ENCODE assay signal across 18 mouse cellular contexts in the genomic region with DNA sequence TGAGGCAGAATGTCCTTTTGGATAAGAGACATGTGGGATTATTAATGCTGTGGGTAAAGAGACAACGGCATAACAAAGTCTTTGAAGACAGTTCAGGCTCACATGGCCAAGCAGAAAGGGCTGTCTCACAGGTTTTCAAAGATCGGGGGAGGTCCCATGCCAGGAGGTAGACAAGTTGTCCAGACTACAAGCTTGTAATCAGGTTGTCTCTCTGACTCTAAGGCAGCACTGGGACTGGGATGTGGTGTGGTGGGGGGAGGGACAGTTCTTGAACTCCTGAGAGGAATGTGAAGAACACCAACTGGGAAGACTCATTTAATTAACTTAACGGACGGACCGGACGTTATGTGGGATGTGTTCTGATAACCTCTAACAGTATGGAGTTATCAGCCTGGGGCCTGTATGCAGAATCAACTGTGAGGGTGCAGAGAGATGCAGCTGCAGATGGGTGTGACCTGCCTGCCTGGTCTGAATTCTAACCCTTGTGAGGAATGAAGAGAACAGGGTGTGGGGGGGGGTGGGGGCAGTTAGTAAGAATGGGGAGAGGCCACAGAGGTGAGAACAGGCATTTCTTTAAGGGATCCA. TPM values are rescaled to one million over a fixed set of nuclear protein-coding genes. Genes with fewer than 3 reads are reported as not detected.
DNase-seq lines count a peak whose midpoint lies in the region; ATAC-seq and TF ChIP-seq lines count a peak whose summit lies in the region.
"Had no signal": no experiment of that assay in that cellular context is flagged by ENCODE, and none has a peak within 500 bp of the region (broad histone marks: within the 10 kb centered on the region; RNA-seq: fewer than 3 reads in every experiment).

No protein-coding gene starts in this region.

- no peaks in the 10 kb centered on the region for H3K9me3 ChIP-seq in MEL (replicated peaks; ENCODE audit: insufficient read depth, low read length)
- no peaks in the 10 kb centered on the region for H3K9me3 ChIP-seq in liver, postnatal 0 days (ENCODE audit: low read length)
- H3K9me3 ChIP-seq: hindbrain, embryonic 15.5 days; intestine, embryonic 15.5 days; kidney, embryonic 15.5 days; limb, embryonic 12.5 days; lung, embryonic 15.5 days; midbrain, embryonic 13.5 days; neural tube, embryonic 13.5 days had no signal

- TF ChIP-seq CTCF in MEL (IDR thresholded peaks at IDR 0.05 in 2 of 3, conservative IDR thresholded peaks at IDR 0.05 in 1 of 3; ENCODE audit: control insufficient read depth in 1 of 3, insufficient read depth in 1 of 3, low read depth in 2 of 3, low read length in 3 of 3, poor library complexity in 1 of 3, severe bottlenecking in 1 of 3): no peak
- no peak for TF ChIP-seq CTCF in bone marrow, adult 2 months (IDR thresholded peaks at IDR 0.05; ENCODE audit: control insufficient read depth, insufficient read depth, low read length)
- TF ChIP-seq CTCF in liver, postnatal 0 days (IDR thresholded peaks at IDR 0.05; ENCODE audit: low read depth): no peak

- peaks cover 0 to 22% of the 10 kb centered on the region in 2 experiments; a peak in 2 of 4 replicates for H3K36me3 ChIP-seq in MEL (ENCODE audit: control insufficient read depth in 1 of 2, insufficient read depth in 2 of 2, low read length in 2 of 2)
- no peaks in the 10 kb centered on the region for H3K36me3 ChIP-seq in liver, postnatal 0 days (replicated peaks; ENCODE audit: insufficient read depth, low read length)
- H3K36me3 ChIP-seq: hindbrain, embryonic 15.5 days; intestine, embryonic 15.5 days; kidney, embryonic 15.5 days; limb, embryonic 12.5 days; lung, embryonic 15.5 days; midbrain, embryonic 13.5 days; neural tube, embryonic 13.5 days had no signal

- peak overlapping the region; percentile 31 to 41 for H3K4me3 ChIP-seq in MEL (ENCODE audit: control insufficient read depth in 1 of 2, insufficient read depth in 1 of 2, low read depth in 2 of 2, low read length in 2 of 2)
- H3K4me3 ChIP-seq in bone marrow, adult 2 months (replicated peaks; ENCODE audit: control insufficient read depth, low read depth, low read length): no peak overlapping the region
- H3K4me3 ChIP-seq in liver, postnatal 0 days (ENCODE audit: low read depth, low read length): no peak overlapping the region
- H3K4me3 ChIP-seq: hindbrain, embryonic 15.5 days; intestine, embryonic 15.5 days; kidney, embryonic 15.5 days; limb, embryonic 12.5 days; lung, embryonic 15.5 days; midbrain, embryonic 13.5 days; neural tube, embryonic 13.5 days had no signal

- peak; percentile 89 for ATAC-seq in liver, postnatal 0 days
- ATAC-seq: intestine, embryonic 15.5 days; midbrain, embryonic 13.5 days had no signal

- TF ChIP-seq POLR2A in MEL (IDR thresholded peaks at IDR 0.05; ENCODE audit: control insufficient read depth in 1 of 2, insufficient read depth in 1 of 2, low read depth in 1 of 2, low read length in 2 of 2, poor library complexity in 1 of 2): peak; percentile 31 to 38; a peak in 1 of 4 replicates
- no peak for TF ChIP-seq POLR2A in bone marrow, adult 2 months (IDR thresholded peaks at IDR 0.05; ENCODE audit: borderline replicate concordance, control insufficient read depth, low read depth, low read length)

- peak overlapping the region; percentile 94 for H3K27ac ChIP-seq in MEL (ENCODE audit: control insufficient read depth, low read depth, low read length)
- H3K27ac ChIP-seq in bone marrow, adult 2 months (ENCODE audit: control insufficient read depth, insufficient read depth, low read depth, low read length, poor library complexity): peak overlapping the region; percentile 28; the same call in 1 of the 2 replicates
- H3K27ac ChIP-seq in liver, postnatal 0 days (ENCODE audit: low read depth): peak overlapping the region; percentile 26; the same call in 1 of the 2 replicates
- H3K27ac ChIP-seq: hindbrain, embryonic 15.5 days; intestine, embryonic 15.5 days; kidney, embryonic 15.5 days; limb, embryonic 12.5 days; lung, embryonic 15.5 days; macrophage; midbrain, embryonic 13.5 days; neural tube, embryonic 13.5 days had no signal

- no peaks in the 10 kb centered on the region for H3K27me3 ChIP-seq in MEL (ENCODE audit: control insufficient read depth in 1 of 2, insufficient read depth in 2 of 2, low read length in 2 of 2)
- no peaks in the 10 kb centered on the region for H3K27me3 ChIP-seq in liver, postnatal 0 days (ENCODE audit: insufficient read depth, low read length)
- H3K27me3 ChIP-seq: hindbrain, embryonic 15.5 days; intestine, embryonic 15.5 days; kidney, embryonic 15.5 days; limb, embryonic 12.5 days; lung, embryonic 15.5 days; midbrain, embryonic 13.5 days; neural tube, embryonic 13.5 days had no signal

- peaks cover 11 to 21% of the 10 kb centered on the region in 2 experiments; a peak in 3 of 4 replicates for H3K4me1 ChIP-seq in MEL (ENCODE audit: control insufficient read depth in 1 of 2, insufficient read depth in 2 of 2, low read length in 2 of 2)
- peaks cover 1% of the 10 kb centered on the region; the same call in 1 of the 2 replicates for H3K4me1 ChIP-seq in bone marrow, adult 2 months (ENCODE audit: control insufficient read depth, insufficient read depth, low read length)
- peaks cover 5% of the 10 kb centered on the region for H3K4me1 ChIP-seq in liver, postnatal 0 days (ENCODE audit: insufficient read depth)
- H3K4me1 ChIP-seq: hindbrain, embryonic 15.5 days; intestine, embryonic 15.5 days; kidney, embryonic 15.5 days; limb, embryonic 12.5 days; lung, embryonic 15.5 days; neural tube, embryonic 13.5 days had no signal

- no peaks in the 10 kb centered on the region for H3K79me2 ChIP-seq in MEL (ENCODE audit: control insufficient read depth, insufficient read depth, low read length, poor library complexity)

- TF ChIP-seq RAD21 in MEL (IDR thresholded peaks at IDR 0.05; ENCODE audit: low read depth, low read length): no peak

- DNase-seq in MEL (ENCODE audit: low read depth, low spot score): peak; percentile 91
- peak; percentile 72 for DNase-seq in liver
- no peak for DNase-seq in liver, postnatal 0 days
- no peak for DNase-seq in left cerebral cortex, adult 8-10 months (ENCODE audit: low spot score in 2 of 2)
- DNase-seq in urinary bladder, postnatal 10 days (ENCODE audit: low spot score): no peak
- no peak for DNase-seq in cerebellum, postnatal 25 days
- DNase-seq: cerebellum, adult 9-10 months; heart, postnatal 14 days had no signal

- TF ChIP-seq EP300 in MEL (IDR thresholded peaks at IDR 0.05; ENCODE audit: low read depth in 1 of 2, low read length in 2 of 2): peak; percentile 98 to 99
- peak; percentile 95 for TF ChIP-seq EP300 in liver, postnatal 0 days (IDR thresholded peaks at IDR 0.05; ENCODE audit: low read depth)

- 62% methylated on average over 6 of the region's 6 CpGs for WGBS in bone marrow, adult 2 months
- WGBS in liver, postnatal 0 days (ENCODE audit: insufficient replicate concordance): 57% methylated on average over 6 of the region's 6 CpGs

- no peak overlapping the region for H3K4me2 ChIP-seq in liver, postnatal 0 days (ENCODE audit: low read depth, low read length)
- H3K4me2 ChIP-seq: heart, embryonic 11.5 days; hindbrain, embryonic 15.5 days; intestine, embryonic 15.5 days; kidney, embryonic 15.5 days; limb, embryonic 12.5 days; lung, embryonic 15.5 days; midbrain, embryonic 13.5 days; neural tube, embryonic 13.5 days had no signal

- peak overlapping the region; percentile 58 for H3K9ac ChIP-seq in MEL (ENCODE audit: control insufficient read depth, low read depth, low read length, poor library complexity, severe bottlenecking)
- no peak overlapping the region for H3K9ac ChIP-seq in liver, postnatal 0 days (replicated peaks)
- H3K9ac ChIP-seq: hindbrain, embryonic 15.5 days; intestine, embryonic 15.5 days; kidney, embryonic 15.5 days; limb, embryonic 12.5 days; lung, embryonic 15.5 days; midbrain, embryonic 13.5 days; neural tube, embryonic 13.5 days had no signal

TF ChIP-seq in MEL, 35 proteins besides CTCF, POLR2A, EP300 and RAD21 (continues in another document):
- TF ChIP-seq HCFC1 (IDR thresholded peaks at IDR 0.05; ENCODE audit: low read depth, low read length) (no peak; the same call in 1 of the 2 replicates), NELFE (IDR thresholded peaks at IDR 0.05; ENCODE audit: low read depth, low read length) (peak; percentile 6; the same call in 1 of the 2 replicates), MAX (IDR thresholded peaks at IDR 0.05; ENCODE audit: low read length) (no peak), KAT2A (conservative IDR thresholded peaks at IDR 0.05; ENCODE audit: low read depth, low read length) (no peak), ETS1 (IDR thresholded peaks at IDR 0.05; ENCODE audit: low read depth, low read length) (peak; percentile 94), E2F4 (IDR thresholded peaks at IDR 0.05; ENCODE audit: borderline replicate concordance, low read depth, low read length) (no peak), SMC3 (IDR thresholded peaks at IDR 0.05; ENCODE audit: low read depth, low read length) (no peak; the same call in 1 of the 2 replicates), POLR2AphosphoS2 (IDR thresholded peaks at IDR 0.05; ENCODE audit: low read length) (no peak), USF1 (IDR thresholded peaks at IDR 0.05; ENCODE audit: low read depth, low read length) (no peak), RCOR1 (IDR thresholded peaks at IDR 0.05; ENCODE audit: low read depth, low read length) (peak; percentile 69), NRF1 (IDR thresholded peaks at IDR 0.05; ENCODE audit: insufficient read depth, low read depth, low read length, poor library complexity, severe bottlenecking) (no peak), ZMIZ1 (IDR thresholded peaks at IDR 0.05; ENCODE audit: low read depth, low read length) (no peak), GABPA (IDR thresholded peaks at IDR 0.05; ENCODE audit: low read depth, low read length) (no peak), BHLHE40 (IDR thresholded peaks at IDR 0.05; ENCODE audit: borderline replicate concordance, low read depth, low read length) (peak; percentile 59; the same call in 1 of the 2 replicates), TCF12 (IDR thresholded peaks at IDR 0.05; ENCODE audit: low read depth, low read length) (peak; percentile 99), USF2 (IDR thresholded peaks at IDR 0.05; ENCODE audit: borderline replicate concordance in 1 of 2, insufficient read depth in 1 of 2, low read depth in 1 of 2, low read length in 2 of 2) (no peak), MYB (IDR thresholded peaks at IDR 0.05; ENCODE audit: low read depth, low read length) (peak; percentile 100), ELF1 (IDR thresholded peaks at IDR 0.05; ENCODE audit: low read depth, low read length) (no peak; the same call in 1 of the 2 replicates)

RNA-seq across cellular contexts. Expression of a gene that starts 25.0 kb away (rescaled TPM):
- 17.4 and 19.9 TPM in 2 replicates for total RNA-seq in MEL (2012; rRNA removed)
- 10 to 100 TPM in 1 of 2 experiments, not detected in 1; 17.8 TPM for polyA plus RNA-seq in MEL (2012; ENCODE audit: insufficient read depth in 1 of 2, insufficient read length in 2 of 2, low read depth in 1 of 2, low replicate concordance in 2 of 2, missing spikeins in 1 of 2)
- 17.1 and 25.3 TPM in 2 replicates for polyA plus RNA-seq in bone marrow, adult 2 months (2011; ENCODE audit: insufficient read depth, insufficient read length, low replicate concordance, missing spikeins)
- polyA plus RNA-seq in liver, postnatal 0 days (2015; fragmentation: Nextera tagmentation; extraction: Ambion mirVana): 6.6 and 7.1 TPM in 2 replicates
- 10 to 100 TPM; 31.7 to 36.8 (median 33.9) TPM for total RNA-seq in left cerebral cortex, adult 8-10 months (2022)

Comparison
In these comparisons a context has a peak if more than half of its experiments do, and no peak if none do; other contexts are left out.
1. DNase-seq: peak in MEL (single experiment) and liver (single experiment); none in liver, postnatal 0 days (single experiment), left cerebral cortex, adult 8-10 months (0 of 2), urinary bladder, postnatal 10 days (single experiment) and cerebellum, postnatal 25 days (0 of 2).
2. H3K27ac ChIP-seq: peak in every context shown above with its lines; median percentile 94 in MEL; 28 in bone marrow, adult 2 months; 26 in liver, postnatal 0 days.
3. H3K4me3 ChIP-seq: peak in MEL (2 of 2); none in bone marrow, adult 2 months (single experiment) and liver, postnatal 0 days (single experiment).